Mouse (Mus musculus): ENCODE data around the gene Rreb1.

- TF ChIP-seq CTCF (IDR thresholded peaks at IDR 0.05; ENCODE audit: low read depth, low read length) (no peak), POLR2A (IDR thresholded peaks at IDR 0.05; ENCODE audit: extremely low read depth, insufficient read depth, low read length) (no peak)
Observed at GRCm38 (mm10) chr13:37958498-37959238, 180.5 kb downstream of the Rreb1 start.

Data from liver, adult 2 months (tissue).